In the genomic region with DNA sequence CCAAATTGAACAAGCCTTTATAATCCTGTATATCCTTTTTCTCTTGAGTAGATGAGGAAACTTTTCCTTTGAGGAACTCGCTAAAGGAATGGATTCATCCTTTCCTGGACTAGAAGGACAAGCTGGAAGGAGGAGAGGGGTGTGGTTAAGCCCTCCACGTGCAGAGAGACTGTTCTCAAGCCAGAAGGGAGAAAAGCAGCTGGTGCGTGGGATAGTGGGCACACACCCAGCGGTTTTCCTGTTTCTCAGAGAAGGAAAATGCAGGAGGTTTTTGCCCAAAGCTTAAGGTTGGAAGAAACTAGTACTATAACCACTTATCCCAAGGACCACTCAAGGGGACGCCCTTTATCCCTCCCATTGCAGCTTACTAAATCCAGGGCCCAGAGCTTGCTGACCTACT, we compare ENCODE assay signal across 8 mouse cellular contexts. TPM values are rescaled to one million over a fixed set of nuclear protein-coding genes. Genes with fewer than 3 reads are reported as not detected.
DNase-seq lines count a peak whose midpoint lies in the region; ATAC-seq and TF ChIP-seq lines count a peak whose summit lies in the region.

No protein-coding gene starts in this region.

- H3K4me3 ChIP-seq in lung, embryonic 16.5 days (ENCODE audit: low read length) = no peak overlapping the region
- H3K4me3 ChIP-seq in forebrain, postnatal 0 days (ENCODE audit: low read depth, low read length) = no peak overlapping the region; the same call in 1 of the 2 replicates
- H3K4me3 ChIP-seq in midbrain, postnatal 0 days (ENCODE audit: low read depth, low read length) = peak overlapping the region; percentile 60

- H3K4me2 ChIP-seq in lung, embryonic 16.5 days (ENCODE audit: low read depth, low read length) = peak overlapping the region; percentile 65; the same call in 1 of the 2 replicates
- peak overlapping the region; percentile 52 for H3K4me2 ChIP-seq in forebrain, postnatal 0 days (ENCODE audit: low read depth)
- peak overlapping the region; percentile 51 for H3K4me2 ChIP-seq in midbrain, postnatal 0 days (ENCODE audit: low read depth, low read length, poor library complexity, severe bottlenecking)

- WGBS in lung, embryonic 16.5 days = 28% methylated on average over 5 of the region's 5 CpGs
- WGBS in forebrain, postnatal 0 days = 28% methylated on average over 5 of the region's 5 CpGs
- 41% methylated on average over 5 of the region's 5 CpGs for WGBS in midbrain, postnatal 0 days

- H3K9me3 ChIP-seq in lung, embryonic 16.5 days (ENCODE audit: control insufficient read depth, low read length) = no peaks in the 10 kb centered on the region
- no peaks in the 10 kb centered on the region for H3K9me3 ChIP-seq in forebrain, postnatal 0 days (ENCODE audit: low read length)
- H3K9me3 ChIP-seq in midbrain, postnatal 0 days (ENCODE audit: low read length) = no peaks in the 10 kb centered on the region

- TF ChIP-seq CTCF in forebrain, postnatal 0 days (IDR thresholded peaks at IDR 0.05; ENCODE audit: low read depth) = no peak
- TF ChIP-seq CTCF in midbrain, postnatal 0 days (IDR thresholded peaks at IDR 0.05) = no peak

- ATAC-seq in lung, embryonic 16.5 days (ENCODE audit: low read depth) = no peak
- ATAC-seq in forebrain, postnatal 0 days = no peak
- ATAC-seq in midbrain, postnatal 0 days (ENCODE audit: low FRiP score) = no peak

- H3K27me3 ChIP-seq in lung, embryonic 16.5 days (ENCODE audit: control insufficient read depth, insufficient read depth, low read depth, low read length) = peaks cover 2% of the 10 kb centered on the region
- H3K27me3 ChIP-seq in forebrain, postnatal 0 days (ENCODE audit: insufficient read depth, low read length) = no peaks in the 10 kb centered on the region
- H3K27me3 ChIP-seq in midbrain, postnatal 0 days (ENCODE audit: insufficient read depth, low read length) = no peaks in the 10 kb centered on the region

- H3K4me1 ChIP-seq in lung, embryonic 16.5 days (replicated peaks; ENCODE audit: control insufficient read depth, insufficient read depth, low read length) = no peaks in the 10 kb centered on the region
- H3K4me1 ChIP-seq in forebrain, postnatal 0 days (ENCODE audit: insufficient read depth) = no peaks in the 10 kb centered on the region
- H3K4me1 ChIP-seq in midbrain, postnatal 0 days (ENCODE audit: insufficient read depth, low read length) = no peaks in the 10 kb centered on the region

- H3K9ac ChIP-seq in lung, embryonic 16.5 days (ENCODE audit: low read length) = no peak overlapping the region
- no peak overlapping the region for H3K9ac ChIP-seq in forebrain, postnatal 0 days
- no peak overlapping the region for H3K9ac ChIP-seq in midbrain, postnatal 0 days (replicated peaks; ENCODE audit: low read length, poor library complexity, severe bottlenecking)

- no peak for DNase-seq in lung, postnatal 4 days
- no peak for DNase-seq in forebrain, postnatal 0 days
- peak; percentile 46 to 48 for DNase-seq in layer of hippocampus, adult 18-20 months (ENCODE audit: low spot score in 2 of 2)
- no peak for DNase-seq in midbrain, postnatal 0 days (ENCODE audit: low spot score)
- DNase-seq in liver = no peak
- DNase-seq in urinary bladder, adult 2 months (ENCODE audit: low spot score) = no peak
- no peak for DNase-seq in lung, postnatal 25 days (ENCODE audit: low spot score)

- no peaks in the 10 kb centered on the region for H3K36me3 ChIP-seq in lung, embryonic 16.5 days (ENCODE audit: control insufficient read depth, insufficient read depth, low read length)
- H3K36me3 ChIP-seq in forebrain, postnatal 0 days (ENCODE audit: insufficient read depth) = no peaks in the 10 kb centered on the region
- no peaks in the 10 kb centered on the region for H3K36me3 ChIP-seq in midbrain, postnatal 0 days (ENCODE audit: insufficient read depth, low read length)

- no peak overlapping the region for H3K27ac ChIP-seq in lung, embryonic 16.5 days (ENCODE audit: low read length)
- H3K27ac ChIP-seq in forebrain, postnatal 0 days (ENCODE audit: low read depth, low read length) = no peak overlapping the region
- no peak overlapping the region for H3K27ac ChIP-seq in midbrain, postnatal 0 days (ENCODE audit: low read depth, low read length)

RNA-seq across cellular contexts. Expression of gene Aff2, which starts 0.7 kb away (rescaled TPM):
- polyA plus RNA-seq in lung, embryonic 16.5 days (2015; fragmentation: Nextera tagmentation; extraction: Ambion mirVana) = 1.9 and 2.0 TPM in 2 replicates
- 18.1 and 18.4 TPM in 2 replicates for total RNA-seq in forebrain, postnatal 0 days (2014; rRNA removed)
- polyA plus RNA-seq in forebrain, postnatal 0 days (2015; fragmentation: Nextera tagmentation; extraction: Ambion mirVana) = 8.2 and 11.4 TPM in 2 replicates
- total RNA-seq in layer of hippocampus, adult 18-20 months (2021) = 10 to 100 TPM; 20.5 to 21.2 TPM
- total RNA-seq in midbrain, postnatal 0 days (2014; rRNA removed) = 13.8 and 23.3 TPM in 2 replicates
- 11.1 and 16.2 TPM in 2 replicates for polyA plus RNA-seq in midbrain, postnatal 0 days (2015; fragmentation: Nextera tagmentation; extraction: Ambion mirVana)
- 1.4 and 3.2 TPM in 2 replicates for polyA plus RNA-seq in urinary bladder, adult 2 months (2012; rRNA removed)

Comparison
In these comparisons a context has a peak if more than half of its experiments do, and no peak if none do; other contexts are left out.
1. DNase-seq: peak in layer of hippocampus, adult 18-20 months (2 of 2); none in lung, postnatal 4 days (0 of 2), forebrain, postnatal 0 days (single experiment), midbrain, postnatal 0 days (single experiment), liver (single experiment), urinary bladder, adult 2 months (single experiment) and lung, postnatal 25 days (single experiment).
2. Peak in every context shown above with its lines, with median percentiles within 50 percentile points of each other: H3K4me2 ChIP-seq.